Mouse (Mus musculus) embryonic fibroblast, embryonic 13.5 days (primary cell): ENCODE data around the gene Map2k3.
"Not testable (repeated sequence)": the region's sequence is repeated elsewhere in the genome, so short reads cannot be mapped to it uniquely, and the experiment has no call there.

ENCODE experiments used
- CTCF ChIP-seq: IDR thresholded peaks from 2 replicates; pipeline ENCODE4 v1.5.1; 2011; ENCODE audit warnings: mild to moderate bottlenecking, control low read depth, low read length, moderate library complexity, borderline replicate concordance; ENCODE audit not compliant: insufficient read depth
- POLR2A ChIP-seq: IDR thresholded peaks from 2 replicates; pipeline ENCODE4 v1.6.1; 2011; ENCODE audit warnings: low read depth, mild to moderate bottlenecking, control low read depth, low read length, moderate library complexity

DNA sequence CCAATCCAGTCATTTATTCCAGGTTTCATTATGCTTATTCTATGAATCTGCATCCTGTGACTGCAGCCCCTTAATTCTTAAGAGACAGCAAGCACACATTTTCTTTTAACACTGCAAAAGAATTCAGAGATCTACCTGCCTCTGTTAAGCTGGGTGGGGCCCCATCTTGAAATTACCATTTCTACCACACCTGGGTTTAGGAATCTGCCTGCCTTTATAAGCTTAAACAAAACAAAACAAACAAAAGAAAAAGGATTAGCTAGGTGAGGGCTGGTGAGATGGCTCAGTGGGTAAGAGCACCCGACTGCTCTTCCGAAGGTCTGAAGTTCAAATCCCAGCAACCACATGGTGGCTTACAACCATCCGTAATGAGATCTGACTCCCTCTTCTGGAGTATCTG lies 44.8 kb upstream of the Map2k3 start:
- not testable (repeated sequence) for TF ChIP-seq POLR2A, CTCF
